Mouse (Mus musculus): ENCODE measurements at regions not wholly inside any gene's neighbourhood (a gene's known extent, or its start where the extent isn't known, plus 50 kb on each side); places are given as distances from the start of the nearest gene placed in this dataset.

DNA sequence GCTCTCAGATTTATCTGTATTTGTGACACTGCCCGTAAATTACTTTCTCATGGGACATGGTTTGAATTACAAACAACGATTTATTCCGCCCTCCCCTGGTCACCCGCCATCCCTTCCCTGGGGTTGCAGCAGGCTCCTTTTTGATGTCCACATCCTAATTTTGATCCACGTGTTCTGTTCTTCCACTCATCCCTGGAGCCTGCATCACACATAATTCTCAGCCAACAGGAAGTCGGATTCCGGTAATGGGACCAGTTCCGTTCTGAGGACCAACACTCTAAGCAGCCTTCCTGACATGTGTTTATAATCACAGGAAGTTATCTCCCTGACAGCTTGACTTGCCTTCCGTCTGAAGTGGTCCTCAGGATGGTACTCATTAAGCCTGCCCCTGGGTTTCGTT, 399.6 kb upstream of the Jarid2 start:
- TF ChIP-seq POLR2A (IDR thresholded peaks at IDR 0.05; ENCODE audit: borderline replicate concordance, insufficient read depth, low read length), result no peak
- no peak for TF ChIP-seq CTCF (IDR thresholded peaks at IDR 0.05; ENCODE audit: borderline replicate concordance, insufficient read depth, low read depth, low read length)

Data from cerebellum, adult 2 months (tissue).